Mouse (Mus musculus) cerebellum, postnatal 14 days (tissue): ENCODE results near the gene Tbc1d10c.
A peak's percentile ranks its signal among the peaks of the same experiment; 100 is the strongest.

Source experiments
- DNase-seq, 2 experiments: peaks; one replicate each; pipeline ENCODE4 v3.0.0; 2021; ENCODE audit warnings: mixed read lengths in 2 of 2

Tbc1d10c gene

GRCm38 (mm10) chr19:4155223-4156072 lies 35.6 kb downstream of the Tbc1d10c start:
- DNase-seq: no peak

DNA sequence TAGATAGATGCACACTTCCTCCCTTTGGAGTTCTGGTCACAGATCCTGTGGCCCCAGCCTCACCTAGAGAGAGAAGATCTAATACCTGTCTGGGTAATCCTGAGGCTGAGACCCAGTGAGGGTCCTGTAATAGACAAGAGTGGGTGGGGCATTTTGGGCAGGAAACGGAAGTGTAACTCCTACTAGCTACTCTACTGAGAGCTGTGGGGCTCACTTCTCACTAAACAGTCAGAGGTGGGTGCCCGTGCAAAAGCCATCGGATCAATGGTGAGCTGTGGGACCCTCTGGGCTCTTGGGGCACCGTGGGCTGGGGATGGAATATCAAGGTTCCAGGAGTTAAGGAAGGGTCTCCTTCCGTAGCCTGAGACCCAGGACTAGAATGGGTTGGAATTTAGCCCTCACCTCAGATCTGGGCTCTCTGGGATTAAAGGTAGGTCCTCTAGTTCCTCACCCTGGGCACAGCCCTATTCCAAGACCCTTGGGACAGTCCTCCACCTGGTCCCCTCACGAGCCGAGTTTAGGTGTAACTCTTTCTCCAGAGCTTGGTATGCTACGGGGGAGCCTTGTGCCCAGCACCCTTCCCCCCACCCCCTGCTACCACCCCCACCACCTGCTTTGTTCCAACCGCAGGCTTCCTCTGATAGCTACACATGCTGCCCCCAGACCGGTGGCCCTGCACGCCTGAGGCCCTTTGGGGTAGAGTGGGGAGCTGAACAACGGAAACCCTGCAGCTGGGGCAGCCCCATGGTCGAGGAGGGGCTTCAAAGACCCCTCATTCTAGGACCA lies 36.5 kb downstream of the Tbc1d10c start:
- peak in 1 of 2 experiments; percentile 17 for DNase-seq

DNA sequence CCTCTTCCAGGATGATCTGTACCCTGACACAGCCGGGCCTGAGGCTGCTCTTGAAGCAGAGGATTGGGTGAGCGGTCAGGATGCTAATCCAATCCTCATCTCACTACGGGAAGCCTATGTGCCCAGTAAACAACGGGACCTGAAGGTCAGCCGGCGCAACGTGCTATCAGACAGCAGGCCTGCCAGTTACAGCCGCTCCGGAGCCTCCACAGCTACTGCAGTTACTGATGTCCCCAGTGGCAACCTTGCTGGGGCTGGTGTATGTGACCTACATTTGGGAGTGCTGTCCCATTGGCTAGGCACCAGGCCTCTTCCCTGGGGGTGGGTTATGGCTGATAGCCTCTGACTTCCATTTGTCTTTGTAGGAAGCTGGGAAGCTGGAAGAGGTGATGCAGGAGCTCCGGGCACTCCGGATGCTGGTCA lies 37.8 kb downstream of the Tbc1d10c start, which contains the start of gene Ptprcap:
Ptprcap (plus strand) TSS at position 373 of the 423 bp plus-strand sequence.
- DNase-seq: peak; percentile 68 to 78

DNA sequence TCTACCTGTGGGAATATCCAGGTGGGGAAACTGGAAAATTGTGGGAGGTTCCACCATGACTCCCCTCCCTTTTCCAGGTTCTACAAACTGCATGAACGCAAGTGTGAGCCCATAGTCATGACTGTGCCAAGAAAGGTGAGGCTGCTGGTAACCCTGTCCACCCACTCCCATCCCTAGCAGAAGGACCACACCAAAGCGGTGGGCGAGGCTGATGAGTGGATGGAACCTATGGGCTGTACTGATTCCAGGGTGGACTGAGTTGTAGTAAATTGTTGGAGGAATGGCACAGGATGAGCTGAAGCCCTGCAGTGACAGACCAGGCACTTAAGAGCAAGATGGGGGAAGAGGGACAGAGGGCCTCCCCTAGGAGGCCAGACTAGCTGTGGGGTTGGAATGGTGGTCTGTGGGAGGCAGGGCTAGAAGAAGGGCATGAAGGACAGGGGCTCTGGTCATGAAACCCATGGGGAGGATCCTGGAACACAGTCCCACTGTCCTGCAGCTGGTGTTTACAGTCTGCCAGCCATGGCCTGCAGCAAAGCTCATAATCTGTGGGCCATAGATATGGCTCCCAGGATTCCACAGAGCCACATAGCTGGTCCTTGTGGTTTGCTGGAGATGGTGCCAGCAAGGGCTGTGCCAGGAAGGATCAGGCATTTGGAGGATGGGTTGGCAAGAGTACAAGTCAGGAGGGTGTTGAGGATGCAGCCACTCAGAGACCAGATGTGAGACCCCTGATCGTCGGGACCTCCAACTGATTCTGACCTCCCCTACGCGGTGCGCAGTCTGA lies 38.4 kb downstream of the Tbc1d10c start:
- DNase-seq: peak; percentile 61 to 68

DNA sequence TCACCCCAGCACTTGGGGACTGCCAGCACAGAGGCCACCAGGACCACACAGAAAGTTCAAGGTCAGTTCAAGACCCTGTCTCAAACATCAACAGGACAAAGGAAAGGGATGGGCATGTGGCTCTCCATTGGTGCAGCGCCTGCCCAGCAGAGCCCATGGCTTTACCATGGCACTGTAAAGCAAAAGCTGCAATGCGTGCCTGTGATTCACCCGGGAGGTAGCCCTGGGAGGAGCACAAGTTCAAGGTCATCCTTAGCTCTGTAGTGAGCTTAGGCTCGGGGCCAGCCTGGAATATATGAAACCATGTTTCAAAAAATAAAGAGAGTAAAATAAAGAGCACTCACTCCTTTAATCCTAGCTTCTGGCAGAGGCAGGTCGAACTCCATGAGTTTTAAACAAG lies 39.2 kb downstream of the Tbc1d10c start:
- DNase-seq: no peak

DNA sequence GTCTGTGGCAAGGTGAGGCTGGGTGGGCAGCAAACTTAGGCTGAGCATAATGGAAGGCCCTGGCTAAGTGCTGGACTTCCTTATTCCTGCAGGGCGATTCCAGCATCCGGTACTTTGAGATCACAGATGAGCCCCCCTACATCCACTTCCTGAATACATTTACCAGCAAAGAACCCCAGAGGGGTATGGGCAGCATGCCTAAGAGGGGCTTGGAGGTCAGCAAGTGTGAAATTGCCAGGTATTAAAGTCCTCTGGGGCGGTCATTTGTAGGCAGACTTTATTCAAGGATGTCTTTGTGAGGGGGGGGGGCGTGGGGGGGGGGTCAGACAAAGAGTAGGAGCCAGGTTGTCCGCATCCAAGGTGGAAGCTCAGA lies 39.6 kb downstream of the Tbc1d10c start:
- no peak for DNase-seq

DNA sequence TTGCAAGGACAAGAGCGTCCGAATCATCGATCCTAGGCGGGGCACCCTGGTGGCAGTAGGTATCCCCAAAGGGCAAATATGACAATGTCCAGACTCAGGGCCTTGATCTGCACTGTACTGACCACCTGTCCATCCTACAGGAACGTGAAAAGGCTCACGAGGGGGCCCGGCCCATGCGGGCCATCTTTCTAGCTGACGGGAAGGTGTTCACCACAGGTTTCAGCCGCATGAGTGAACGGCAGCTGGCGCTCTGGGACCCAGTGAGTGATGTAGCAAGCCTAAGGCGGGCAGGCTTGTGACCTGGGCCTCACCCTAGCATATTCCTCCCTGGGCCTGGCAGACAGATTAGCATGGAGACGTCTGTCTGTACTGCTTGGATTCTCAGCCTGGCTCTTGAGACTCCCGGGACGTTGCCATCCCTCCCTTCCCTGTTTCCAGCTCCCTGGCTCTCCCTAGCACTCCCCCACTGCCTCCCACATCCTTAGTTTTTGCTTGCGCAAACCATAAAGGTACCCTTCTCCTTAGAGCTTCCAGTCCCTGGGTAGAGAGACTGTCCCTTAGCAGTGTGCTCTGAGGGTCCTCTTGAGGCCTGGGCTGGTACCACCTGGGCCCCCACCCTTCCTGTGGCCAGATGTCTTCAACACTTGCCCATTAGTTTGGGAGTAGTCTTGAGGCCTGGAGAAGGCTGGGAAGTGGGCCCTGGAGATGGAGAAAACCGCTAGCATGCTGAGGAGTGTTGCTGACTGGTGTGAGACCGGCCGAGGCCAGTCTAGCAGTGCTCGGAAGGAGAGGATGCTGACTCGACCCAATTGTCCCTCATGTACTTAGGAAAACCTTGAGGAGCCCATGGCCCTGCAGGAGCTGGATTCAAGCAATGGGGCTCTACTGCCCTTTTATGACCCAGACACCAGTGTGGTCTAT lies 40.3 kb downstream of the Tbc1d10c start:
- DNase-seq: no peak

GRCm38 (mm10) chr19:4149764-4150461 lies 41.2 kb downstream of the Tbc1d10c start:
- DNase-seq: no peak

DNA sequence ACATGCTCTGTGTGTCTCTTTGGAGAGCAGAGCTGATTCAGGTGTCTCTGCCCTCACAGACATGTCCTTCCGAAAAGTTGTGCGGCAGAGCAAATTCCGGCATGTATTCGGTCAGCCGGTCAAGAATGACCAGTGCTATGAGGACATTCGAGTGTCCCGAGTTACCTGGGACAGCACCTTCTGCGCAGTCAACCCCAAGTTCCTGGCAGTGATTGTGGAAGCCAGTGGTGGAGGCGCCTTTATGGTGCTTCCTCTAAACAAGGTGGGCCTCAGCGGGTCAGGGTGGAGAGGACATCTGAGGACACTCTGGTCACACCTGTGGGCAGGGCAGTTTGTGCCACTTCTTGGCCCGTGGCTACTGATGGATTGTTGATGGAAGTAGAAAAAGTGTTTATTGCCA lies 41.8 kb downstream of the Tbc1d10c start:
- no peak for DNase-seq

GRCm38 (mm10) chr19:4148819-4149218 lies 42.3 kb downstream of the Tbc1d10c start:
- DNase-seq: no peak

GRCm38 (mm10) chr19:4148491-4148806 lies 42.6 kb downstream of the Tbc1d10c start, which contains the start of gene Coro1b:
Coro1b (plus strand) TSS chr19:4148619.
- DNase-seq: peak; percentile 98 to 99

- DNase-seq: peak in 1 of 2 experiments; percentile 13
These were observed 43.1 kb downstream of the Tbc1d10c start for GRCm38 (mm10) chr19:4147782-4148490.

DNA sequence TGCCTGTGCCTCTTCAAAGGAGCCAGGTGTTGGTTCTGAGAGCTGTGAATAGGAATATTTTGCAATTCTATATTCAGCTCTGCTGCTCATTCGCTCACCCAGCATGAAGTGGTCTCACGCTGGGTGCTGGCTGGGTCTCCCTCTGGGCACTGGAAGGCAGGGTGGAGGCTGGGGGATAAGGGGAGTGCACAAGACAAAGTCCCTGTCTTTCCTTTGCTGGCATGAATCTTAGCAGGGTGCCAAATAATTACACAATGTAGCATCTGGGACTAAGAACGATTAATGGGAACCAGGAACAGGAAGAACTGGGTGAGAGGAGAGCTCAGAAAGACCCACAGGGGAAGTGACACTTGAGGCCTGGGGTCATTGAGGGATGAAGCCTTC lies 44.1 kb downstream of the Tbc1d10c start:
- no peak for DNase-seq

DNA sequence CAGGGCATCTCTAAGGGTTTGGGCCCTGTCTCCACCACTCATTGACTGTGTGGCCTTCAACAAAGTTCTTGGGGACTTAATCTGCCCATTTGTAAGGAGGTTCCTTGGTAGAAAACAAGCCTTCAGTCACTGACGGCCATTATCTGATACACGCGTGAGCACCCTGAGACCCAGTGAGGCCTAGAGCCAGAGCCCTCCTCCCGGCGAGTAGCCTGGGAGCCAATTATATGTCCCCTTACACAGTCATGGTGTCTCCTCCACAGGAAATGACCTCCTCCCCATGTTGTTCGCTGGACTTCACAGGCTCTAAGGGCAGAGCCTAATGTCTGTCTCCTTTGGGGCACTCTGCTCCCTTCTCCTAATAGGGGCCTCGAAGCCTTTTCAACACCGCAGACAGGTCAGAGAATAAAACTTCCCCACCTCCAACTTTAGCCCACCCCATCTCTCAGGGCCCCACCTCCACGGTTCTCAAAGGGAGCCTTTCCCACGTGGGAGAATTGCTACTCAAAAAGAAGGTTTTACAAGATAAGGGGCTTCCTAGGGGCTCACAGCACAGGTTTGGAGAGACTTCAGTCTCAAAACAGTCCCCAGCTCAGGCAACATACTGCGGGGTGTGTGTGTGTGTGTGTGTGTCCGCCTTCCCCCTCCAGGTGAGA lies 44.6 kb downstream of the Tbc1d10c start:
- no peak for DNase-seq

- no peak for DNase-seq
These were observed 45.1 kb downstream of the Tbc1d10c start for GRCm38 (mm10) chr19:4145936-4146335.

- DNase-seq: no peak
These were observed 46.3 kb downstream of the Tbc1d10c start for GRCm38 (mm10) chr19:4144550-4145498.

GRCm38 (mm10) chr19:4143759-4144268 lies 47.3 kb downstream of the Tbc1d10c start, which contains the start of gene Cabp4:
Cabp4 (minus strand) TSS chr19:4144033.
- DNase-seq: no peak

GRCm38 (mm10) chr19:4142416-4143173 lies 48.5 kb downstream of the Tbc1d10c start:
- peak; percentile 47 to 58 for DNase-seq
